Mouse (Mus musculus) thymus, adult 2 months (tissue): ENCODE measurements at regions not wholly inside any gene's neighbourhood (a gene's known extent, or its start where the extent isn't known, plus 50 kb on each side); places are given as distances from the start of the nearest gene placed in this dataset.

ENCODE experiments used
- DNase-seq: peaks from one replicate; pipeline ENCODE4 v3.0.0; 2021
- H3K27ac ChIP-seq: fragments of 200-500 bp; 2 replicates; pipeline ENCODE4 v1.5.1; 2012; ENCODE audit warnings: low read length, control low read depth; ENCODE audit not compliant: control insufficient read depth, insufficient read depth
- H3K27me3 ChIP-seq: fragments of 200-500 bp; 2 replicates; pipeline ENCODE4 v1.6.1; 2012; ENCODE audit warnings: mild to moderate bottlenecking, low read length, moderate library complexity, mixed read lengths; ENCODE audit not compliant: control insufficient read depth, insufficient read depth
- H3K36me3 ChIP-seq: fragments of 200-500 bp; 2 replicates; pipeline ENCODE4 v1.6.1; 2012; ENCODE audit warnings: mild to moderate bottlenecking, low read length, moderate library complexity; ENCODE audit not compliant: control insufficient read depth, insufficient read depth
- H3K4me1 ChIP-seq: fragments of 200-500 bp; replicated peaks from 2 replicates; pipeline ENCODE4 v1.6.1; 2012; ENCODE audit warnings: low read length; ENCODE audit not compliant: control insufficient read depth, insufficient read depth
- H3K4me3 ChIP-seq: fragments of 200-500 bp; 2 replicates; pipeline ENCODE4 v1.5.1; 2012; ENCODE audit warnings: mild to moderate bottlenecking, low read length, control low read depth, moderate library complexity; ENCODE audit not compliant: control insufficient read depth, insufficient read depth
- CTCF ChIP-seq: fragments of 200-500 bp; IDR thresholded peaks from 2 replicates; pipeline ENCODE4 v1.5.1; 2012; ENCODE audit warnings: mild to moderate bottlenecking, control low read depth, low read length, moderate library complexity, borderline replicate concordance; ENCODE audit not compliant: control insufficient read depth, poor library complexity, insufficient read depth; ENCODE audit errors: extremely low read depth
- POLR2A ChIP-seq: fragments of 200-500 bp; IDR thresholded peaks from 2 replicates; pipeline ENCODE4 v1.6.1; 2012; ENCODE audit warnings: mild to moderate bottlenecking, low read length, control low read depth, moderate library complexity; ENCODE audit not compliant: control insufficient read depth, poor library complexity, insufficient read depth; ENCODE audit errors: extremely low read depth
- WGBS: fragments of 180-500 bp; shearing (Covaris S2); methylation state at CpG from one replicate; pipeline ENCODE4 v1.1.7; 2018; 5-methylcytosine and 5-hydroxymethylcytosine counted together

GRCm38 (mm10) chr4:9034280-9034679 lies 795.4 kb upstream of the Car8 start:
- Histone ChIP-seq H3K27ac (no peak overlapping the region), H3K36me3 (no peaks in the 10 kb centered on the region), H3K4me3 (no peak overlapping the region), H3K4me1 (no peaks in the 10 kb centered on the region), H3K27me3 (no peaks in the 10 kb centered on the region)
- DNase-seq: no peak
- TF ChIP-seq CTCF (no peak), POLR2A (no peak)
- WGBS: 76% methylated on average over 4 of the region's 4 CpGs

- H3K27me3 ChIP-seq: no peaks in the 10 kb centered on the region
- WGBS: 38% methylated on average over 6 of the region's 6 CpGs
Measured at GRCm38 (mm10) chr4:9033106-9033642, 794.3 kb upstream of the Car8 start.

GRCm38 (mm10) chr4:9031634-9032033 lies 792.8 kb upstream of the Car8 start:
- Histone ChIP-seq H3K36me3 (no peaks in the 10 kb centered on the region), H3K27me3 (no peaks in the 10 kb centered on the region), H3K4me3 (no peak overlapping the region), H3K27ac (no peak overlapping the region), H3K4me1 (peaks cover 6% of the 10 kb centered on the region)
- TF ChIP-seq POLR2A (no peak), CTCF (no peak)
- DNase-seq: no peak
- 77% methylated on average over 6 of the region's 6 CpGs for WGBS

More at GRCm38 (mm10) chr4:9033106-9033642, 794.3 kb upstream of the Car8 start:
- Histone ChIP-seq H3K27ac (no peak overlapping the region), H3K4me3 (no peak overlapping the region), H3K36me3 (no peaks in the 10 kb centered on the region), H3K4me1 (peaks cover 3% of the 10 kb centered on the region)
- DNase-seq: no peak
- TF ChIP-seq CTCF: no peak
- no peak for TF ChIP-seq POLR2A

GRCm38 (mm10) chr4:9028946-9029345 lies 790.1 kb upstream of the Car8 start:
- no peak for DNase-seq
- WGBS: 45% methylated on average over 6 of the region's 6 CpGs
- no peak overlapping the region for H3K4me3 ChIP-seq
- H3K27me3 ChIP-seq: no peaks in the 10 kb centered on the region
- no peak overlapping the region for H3K27ac ChIP-seq
- peaks cover 6% of the 10 kb centered on the region for H3K4me1 ChIP-seq
- no peaks in the 10 kb centered on the region for H3K36me3 ChIP-seq
- TF ChIP-seq POLR2A: no peak
- TF ChIP-seq CTCF: no peak

GRCm38 (mm10) chr4:9028475-9028874 lies 789.6 kb upstream of the Car8 start:
- Histone ChIP-seq H3K27ac (no peak overlapping the region), H3K4me3 (no peak overlapping the region), H3K4me1 (peaks cover 6% of the 10 kb centered on the region), H3K27me3 (no peaks in the 10 kb centered on the region), H3K36me3 (no peaks in the 10 kb centered on the region)
- TF ChIP-seq CTCF: no peak
- no peak for TF ChIP-seq POLR2A
- 3% methylated on average over 12 of the region's 12 CpGs for WGBS
- peak; percentile 14 for DNase-seq

GRCm38 (mm10) chr4:9027798-9028404 lies 789.1 kb upstream of the Car8 start:
- H3K4me1 ChIP-seq: peaks cover 6% of the 10 kb centered on the region
- H3K36me3 ChIP-seq: no peaks in the 10 kb centered on the region
- TF ChIP-seq CTCF (peak; percentile 76), POLR2A (no peak)
- peak overlapping the region; percentile 24 for H3K4me3 ChIP-seq
- no peak overlapping the region for H3K27ac ChIP-seq
- no peaks in the 10 kb centered on the region for H3K27me3 ChIP-seq
- DNase-seq: peak; percentile 85
- 2% methylated on average over 30 of the region's 30 CpGs for WGBS
